Mouse (Mus musculus) lung, adult 18-20 months (tissue): ENCODE measurements at regions not wholly inside any gene's neighbourhood (a gene's known extent, or its start where the extent isn't known, plus 50 kb on each side); places are given as distances from the start of the nearest gene placed in this dataset.

Source experiments
- DNase-seq, 2 experiments: peaks; one replicate each; pipeline ENCODE4 v3.0.0; 2022; ENCODE audit warnings: mixed read lengths in 2 of 2

DNA sequence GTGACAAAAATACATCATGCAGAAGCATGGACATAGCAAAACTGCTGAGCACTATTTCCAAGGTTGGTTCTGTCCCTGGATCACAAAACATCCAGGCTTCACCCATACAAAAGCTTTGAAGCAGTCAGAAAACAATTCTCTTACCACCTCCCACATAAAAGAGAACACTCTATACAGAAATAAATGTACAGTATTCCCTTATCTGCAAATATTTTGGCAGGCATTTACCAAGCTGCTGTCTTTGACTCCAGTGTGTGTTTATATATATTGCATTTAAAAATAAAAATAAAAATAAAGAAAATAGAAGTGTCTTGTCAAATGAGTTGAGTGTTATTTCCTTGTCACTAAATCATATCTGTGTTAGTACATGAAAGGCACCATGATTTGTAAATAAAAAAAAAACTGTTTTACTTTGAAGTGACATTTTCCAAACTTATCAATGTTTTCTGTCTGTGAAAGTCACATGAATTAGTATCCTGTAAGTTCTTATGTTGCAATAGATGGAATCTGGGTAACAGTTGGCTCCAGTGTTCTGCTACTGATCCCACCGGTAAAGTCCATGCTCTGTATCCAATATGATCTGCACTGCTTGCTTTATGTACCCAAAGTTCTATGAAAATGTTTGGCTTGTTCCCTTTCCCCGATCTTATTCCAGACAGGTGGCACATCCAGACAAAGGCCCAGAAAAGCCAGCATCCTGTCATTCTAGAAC is 59.9 kb upstream of the Cd93 start:
- DNase-seq, result no peak

DNA sequence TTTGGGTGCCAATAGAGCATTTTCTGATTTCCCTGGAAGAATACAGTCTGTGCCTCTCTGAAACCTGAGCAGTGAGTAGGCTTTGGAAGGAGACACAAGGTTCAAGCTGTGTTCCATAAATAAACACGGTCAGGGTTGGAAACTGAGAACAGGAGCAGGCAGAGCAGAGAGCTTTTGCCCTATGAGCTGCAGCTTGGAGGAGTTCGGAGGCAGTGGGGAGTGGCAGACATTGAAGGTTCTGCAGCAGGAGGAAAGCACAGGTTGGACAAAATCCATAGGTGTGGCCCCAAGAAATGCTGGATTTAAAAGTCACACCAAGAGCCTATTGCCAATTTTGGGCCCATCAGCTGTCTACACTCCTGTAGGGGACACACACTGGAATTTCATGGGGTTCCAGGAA is 59.0 kb upstream of the Cd93 start:
- DNase-seq, result no peak

DNA sequence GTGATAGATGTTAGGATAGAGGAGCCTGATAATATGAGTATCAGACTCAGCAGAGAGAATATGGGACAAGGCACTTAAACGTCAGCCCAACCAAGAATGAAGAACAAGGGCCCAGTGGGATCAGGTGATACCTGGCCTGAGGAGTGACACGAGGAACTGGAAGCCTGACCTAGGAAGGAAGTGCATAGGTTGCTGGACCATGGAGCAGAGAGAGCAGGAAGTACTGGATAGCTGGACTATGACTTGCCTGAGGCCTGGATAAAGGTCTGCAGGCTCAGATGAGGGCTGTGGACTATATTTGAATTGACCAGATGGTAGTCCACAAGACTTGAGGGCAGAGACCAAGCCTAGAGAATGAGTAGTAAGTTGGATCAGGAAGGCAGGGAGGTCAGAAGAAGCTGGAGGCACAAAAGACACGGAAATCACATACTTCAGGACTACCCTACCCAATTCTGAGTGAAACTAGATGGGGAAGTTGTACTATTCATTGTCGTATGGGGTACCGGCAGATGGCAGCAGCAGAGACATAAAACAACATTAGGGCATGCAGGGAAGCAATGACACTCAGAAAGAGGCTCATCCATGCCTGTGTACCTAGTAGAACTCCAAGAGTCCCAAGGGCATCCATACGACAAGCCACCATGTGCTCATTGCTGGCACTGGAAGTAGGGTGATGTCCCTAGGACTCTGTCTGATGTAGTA is 57.0 kb upstream of the Cd93 start:
- no peak for DNase-seq

DNA sequence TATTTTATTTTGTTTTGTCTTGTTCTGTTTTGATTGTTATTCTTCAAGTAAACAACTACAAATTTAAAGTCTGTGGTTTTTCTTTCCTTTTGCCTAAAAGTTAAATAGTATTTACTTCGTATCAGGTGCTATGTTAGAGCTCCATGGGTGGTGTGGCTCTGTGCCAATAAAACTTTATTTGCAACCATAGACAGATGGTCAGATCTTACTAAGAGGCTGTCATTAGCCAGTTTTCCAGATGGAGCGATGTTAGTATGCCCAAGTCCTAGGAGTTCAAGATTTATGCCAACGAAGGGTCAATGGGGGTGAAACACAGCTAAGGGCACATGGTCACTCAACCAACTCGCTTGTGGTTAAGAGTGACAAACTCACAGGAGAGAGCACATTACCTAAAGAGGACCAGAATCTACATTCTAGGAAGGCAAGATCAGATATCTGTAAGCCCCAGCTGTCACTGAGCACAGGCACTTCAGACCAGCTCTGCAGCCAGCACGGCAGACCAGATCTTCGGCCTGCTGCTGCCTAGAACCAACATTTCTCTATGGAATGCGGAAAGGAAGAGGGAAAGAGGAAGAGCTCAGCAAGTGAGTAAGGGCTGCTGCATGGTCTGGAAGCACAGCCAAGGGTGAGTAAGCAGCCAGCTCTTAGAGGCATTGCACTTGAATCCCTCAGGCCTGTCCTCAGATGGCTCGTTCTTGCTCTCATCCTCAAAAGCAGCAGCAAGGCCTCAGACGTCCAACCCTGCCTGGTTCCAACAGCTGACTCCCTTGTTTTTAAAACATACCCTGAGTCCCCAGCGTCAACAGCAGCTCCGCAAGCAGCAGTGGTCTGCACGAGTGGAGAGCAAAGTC is 54.3 kb upstream of the Cd93 start:
- no peak for DNase-seq

DNA sequence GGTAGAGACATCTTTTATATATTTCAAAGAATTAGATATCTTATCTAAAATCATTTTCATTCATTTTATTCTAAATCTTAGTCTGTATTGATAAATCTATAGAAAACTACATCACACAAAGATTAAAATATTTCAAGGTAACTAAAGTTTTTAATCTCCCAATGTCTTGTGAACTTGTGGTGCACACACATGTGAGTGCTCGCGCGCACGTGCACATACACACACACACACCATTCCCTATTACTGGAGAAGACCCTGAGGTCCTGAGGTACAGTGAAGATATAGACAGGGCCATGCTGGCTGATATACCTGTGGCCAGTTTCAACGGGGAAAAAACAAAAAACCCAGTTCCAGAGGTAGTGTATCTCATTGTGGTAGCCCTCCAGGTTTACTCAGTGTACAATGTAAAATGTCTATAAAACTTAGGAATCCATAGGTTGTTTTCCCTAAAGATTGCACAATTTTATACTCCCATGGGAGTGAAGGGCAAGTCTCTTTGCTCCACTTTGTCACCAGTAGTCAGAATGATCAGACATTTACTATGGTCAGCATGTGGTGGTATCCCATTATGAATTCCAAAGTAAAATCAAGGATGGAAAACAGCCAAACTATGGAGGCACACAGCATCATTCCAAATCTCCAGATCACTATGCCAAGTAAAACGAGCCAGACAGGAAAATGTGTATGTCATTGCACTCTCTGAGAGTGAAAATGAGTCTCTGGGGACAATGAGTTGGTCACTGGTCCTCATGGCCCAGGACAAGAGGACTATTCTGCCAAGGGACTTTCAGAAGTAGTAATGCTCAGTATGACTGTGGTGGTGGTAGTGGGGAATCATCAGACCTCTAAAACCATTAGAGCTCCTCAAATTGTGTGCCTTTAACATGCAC is 53.0 kb upstream of the Cd93 start:
- DNase-seq, result no peak

DNA sequence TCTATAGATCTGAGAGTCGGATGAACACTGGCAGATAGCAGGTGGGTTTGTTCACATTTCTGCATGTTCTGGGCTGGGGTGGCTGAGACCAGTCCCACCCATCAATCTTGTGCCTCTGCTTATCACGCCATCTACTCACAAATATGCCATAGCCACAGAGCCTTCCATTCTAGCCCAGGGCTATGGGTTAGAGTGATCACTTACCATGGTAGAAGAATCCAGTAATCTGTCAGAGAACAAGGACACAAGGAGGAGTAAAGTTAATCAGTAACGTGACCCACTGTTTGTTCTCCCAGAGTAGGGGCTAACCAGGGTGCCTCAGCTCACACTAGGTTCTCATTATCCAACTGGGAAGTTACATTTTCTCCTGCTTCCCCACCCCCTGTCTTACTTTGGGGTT is 52.1 kb upstream of the Cd93 start:
- DNase-seq, result no peak

DNA sequence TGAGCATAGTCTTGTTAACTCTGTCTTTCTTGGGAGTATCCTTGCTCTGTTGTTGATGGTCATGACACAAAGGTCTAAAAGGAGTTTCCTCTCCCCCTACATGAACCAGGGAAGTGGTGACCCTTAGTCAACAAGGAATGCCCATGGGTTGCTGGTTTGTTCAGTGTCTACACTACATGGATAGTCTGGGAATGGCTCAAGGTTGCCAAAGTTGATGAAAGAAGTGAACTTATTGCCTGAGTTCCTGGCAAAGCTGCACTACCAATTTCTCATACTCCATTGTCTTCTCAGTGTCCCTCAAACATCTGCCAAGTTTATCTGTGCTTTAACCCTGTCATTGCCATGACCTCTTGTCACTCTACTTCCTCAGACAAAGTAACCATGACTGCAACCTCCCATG is 49.9 kb upstream of the Cd93 start:
- no peak for DNase-seq
